Mouse (Mus musculus) ES-Bruce4 (cell line): ENCODE results near the gene Dars.
"Not testable (repeated sequence)": the region's sequence is repeated elsewhere in the genome, so short reads cannot be mapped to it uniquely, and the experiment has no call there.

Experiments
- CTCF ChIP-seq: IDR thresholded peaks from one replicate; pipeline ENCODE4 v1.8.1; 2011; ENCODE audit warnings: low read depth, low read length
- EP300 ChIP-seq: IDR thresholded peaks from 2 replicates; pipeline ENCODE4 v1.6.1; 2011; ENCODE audit warnings: low read depth, low read length; ENCODE audit not compliant: insufficient read depth
- POLR2A ChIP-seq: IDR thresholded peaks from one replicate; pipeline ENCODE4 v1.8.1; 2011; ENCODE audit warnings: low read length; ENCODE audit not compliant: insufficient read depth

- not testable (repeated sequence) for TF ChIP-seq POLR2A, CTCF, EP300
Observed at GRCm38 (mm10) chr1:128319266-128319665, 97.9 kb downstream of the Dars start.
